Mouse (Mus musculus) spleen, adult 2 months (tissue): ENCODE measurements around the gene Gm21964. TPM values are rescaled to one million over a fixed set of nuclear protein-coding genes. Genes with fewer than 3 reads are reported as not detected.

ENCODE experiments used
- DNase-seq, 2 experiments: peaks; one replicate each; pipeline versions ENCODE4 v3.0.0 to v3.0.0-alpha.2; 2012 to 2021; ENCODE audit warnings: low spot score in 2 of 2, low read depth in 1 of 2
- H3K27ac ChIP-seq: fragments of 200-500 bp; 2 replicates; pipeline ENCODE4 v1.5.1; 2012; ENCODE audit warnings: low read length, inconsistent platforms; ENCODE audit not compliant: insufficient read depth
- H3K27me3 ChIP-seq: fragments of 200-500 bp; 2 replicates; pipeline ENCODE4 v1.6.1; 2012; ENCODE audit warnings: mild to moderate bottlenecking, moderate library complexity, low read length, inconsistent platforms; ENCODE audit not compliant: control insufficient read depth, insufficient read depth
- H3K36me3 ChIP-seq: fragments of 200-500 bp; 2 replicates; pipeline ENCODE4 v1.6.1; 2012; ENCODE audit warnings: mild to moderate bottlenecking, low read length, inconsistent platforms; ENCODE audit not compliant: control insufficient read depth, insufficient read depth
- H3K4me1 ChIP-seq: fragments of 200-500 bp; 2 replicates; pipeline ENCODE4 v1.6.1; 2011; ENCODE audit warnings: inconsistent platforms; ENCODE audit not compliant: control insufficient read depth, insufficient read depth, insufficient read length
- H3K4me3 ChIP-seq: fragments of 200-500 bp; 2 replicates; pipeline ENCODE4 v1.5.1; 2011; ENCODE audit warnings: mild to moderate bottlenecking, inconsistent platforms; ENCODE audit not compliant: insufficient read depth, insufficient read length; ENCODE audit errors: extremely low read depth
- CTCF ChIP-seq: fragments of 200-500 bp; IDR thresholded peaks from 2 replicates; pipeline ENCODE4 v1.5.1; 2011; ENCODE audit warnings: mild to moderate bottlenecking, inconsistent platforms; ENCODE audit not compliant: insufficient read depth, insufficient read length, insufficient replicate concordance; ENCODE audit errors: extremely low read depth
- POLR2A ChIP-seq: fragments of 200-500 bp; IDR thresholded peaks from 2 replicates; pipeline ENCODE4 v1.6.1; 2011; ENCODE audit warnings: low read depth, low read length, inconsistent platforms
- WGBS: fragments of 180-500 bp; shearing (Covaris S2); methylation state at CpG from one replicate; pipeline ENCODE4 v1.1.7; 2018; 5-methylcytosine and 5-hydroxymethylcytosine counted together
- polyA plus RNA-seq: library from polyadenylated mRNA; depleted of rRNA; stranded (reverse); fragments of >200 nt; gene quantifications from 2 replicates; pipeline ENCODE4 v1.2.3, GENCODE M21; 2012; rRNA removed

Gm21964 gene
- polyA plus RNA-seq, 1 experiment = not detected

DNA sequence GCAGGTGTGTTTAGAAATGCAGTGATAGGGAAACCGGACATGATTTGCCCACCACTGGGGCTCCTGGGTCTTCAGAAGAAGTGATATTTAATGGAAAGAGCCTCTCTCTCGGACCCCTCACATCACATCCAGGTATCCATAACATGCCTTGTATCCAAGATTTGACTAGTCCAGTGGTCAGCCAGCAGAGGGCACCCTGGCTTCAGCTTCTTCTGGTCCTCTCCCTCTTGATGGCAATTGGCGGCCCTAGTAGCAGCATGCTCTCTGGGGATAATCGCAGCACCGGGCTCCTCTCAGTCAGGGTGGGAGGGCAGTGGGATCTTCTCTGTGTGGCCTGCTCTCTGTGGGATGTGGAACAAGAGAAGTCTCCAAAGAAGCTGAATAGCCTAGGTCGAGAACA, 18.7 kb downstream of the Gm21964 start:
- Histone ChIP-seq H3K4me3 (no peak overlapping the region), H3K4me1 (no peaks in the 10 kb centered on the region), H3K27me3 (no peaks in the 10 kb centered on the region), H3K36me3 (no peaks in the 10 kb centered on the region), H3K27ac (no peak overlapping the region)
- TF ChIP-seq CTCF (no peak), POLR2A (no peak)
- DNase-seq = no peak
- WGBS = 49% methylated on average over 6 of the region's 6 CpGs

DNA sequence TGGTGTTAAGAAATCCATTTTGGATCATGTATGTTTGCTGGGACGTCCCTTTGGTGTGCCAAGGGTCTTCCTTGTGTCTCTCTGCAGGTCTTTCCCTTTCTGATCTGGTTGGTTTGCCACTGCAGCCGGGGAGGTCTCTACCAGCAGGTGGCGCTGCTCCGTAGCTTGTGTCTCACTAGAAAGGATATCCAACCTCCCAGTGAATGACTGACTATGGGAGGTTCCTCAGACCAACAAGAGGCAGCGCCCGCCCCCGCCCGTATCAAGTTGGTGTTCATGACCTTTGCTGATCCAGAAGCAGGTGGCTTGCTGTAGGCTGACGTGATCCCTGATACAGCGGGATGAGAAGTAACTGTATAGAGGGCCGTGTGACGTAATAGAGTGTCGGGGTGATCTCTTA, 29.5 kb downstream of the Gm21964 start:
- H3K4me3 ChIP-seq = no peak overlapping the region
- peak; percentile 61; the same call in 1 of the 2 replicates for TF ChIP-seq CTCF
- TF ChIP-seq POLR2A = no peak
- peak in 1 of 2 experiments; percentile 27 for DNase-seq
- H3K27ac ChIP-seq = no peak overlapping the region
- 23% methylated on average over 13 of the region's 13 CpGs for WGBS
- no peaks in the 10 kb centered on the region for H3K27me3 ChIP-seq
- H3K36me3 ChIP-seq = no peaks in the 10 kb centered on the region
- no peaks in the 10 kb centered on the region for H3K4me1 ChIP-seq

DNA sequence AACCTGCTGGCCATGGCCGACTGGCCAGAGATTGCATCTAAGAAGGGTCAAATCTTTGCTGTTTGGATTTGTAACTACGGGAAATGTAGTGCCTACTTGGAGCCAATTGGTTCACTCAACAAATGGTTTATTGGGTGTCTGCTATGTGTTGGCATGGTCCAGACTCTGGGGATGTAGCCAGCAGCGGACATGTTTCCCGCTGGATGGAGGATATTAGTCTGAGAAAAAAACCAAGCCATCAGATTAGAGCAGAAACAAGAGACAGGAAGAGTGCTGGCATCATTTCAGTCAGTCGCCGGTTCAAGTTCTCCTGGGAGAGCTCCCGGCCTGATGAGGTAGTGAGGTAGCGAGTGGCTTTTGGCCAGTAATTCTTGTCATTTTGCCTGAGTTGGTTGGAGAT, 33.2 kb downstream of the Gm21964 start:
- H3K36me3 ChIP-seq = no peaks in the 10 kb centered on the region
- WGBS = 92% methylated on average over 8 of the region's 8 CpGs
- H3K27ac ChIP-seq = no peak overlapping the region
- no peak for DNase-seq
- H3K27me3 ChIP-seq = no peaks in the 10 kb centered on the region
- no peak overlapping the region for H3K4me3 ChIP-seq
- no peaks in the 10 kb centered on the region for H3K4me1 ChIP-seq
- TF ChIP-seq CTCF (no peak), POLR2A (no peak)

DNA sequence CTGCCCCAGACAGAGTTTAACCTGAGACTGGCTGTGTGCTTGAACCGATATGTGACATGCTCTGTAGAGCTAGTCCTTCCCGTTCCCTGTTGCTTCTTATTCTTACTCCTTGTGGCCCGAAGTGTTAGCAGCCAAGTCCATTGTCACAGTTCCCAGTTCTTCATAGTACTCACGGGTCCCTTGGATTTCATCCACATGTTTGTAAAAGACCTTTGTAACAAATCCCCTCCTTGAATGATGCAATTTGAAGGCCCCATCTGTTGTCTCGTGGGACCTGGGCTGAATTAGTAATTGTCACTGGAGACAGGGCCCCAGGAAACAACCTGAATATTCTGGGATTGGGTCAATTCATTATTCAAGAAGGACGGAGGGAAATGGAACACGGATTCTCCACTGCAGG, 34.5 kb downstream of the Gm21964 start:
- no peak for DNase-seq
- H3K4me3 ChIP-seq = no peak overlapping the region
- no peaks in the 10 kb centered on the region for H3K4me1 ChIP-seq
- H3K27ac ChIP-seq = no peak overlapping the region
- TF ChIP-seq CTCF (no peak), POLR2A (no peak)
- 85% methylated on average over 7 of the region's 7 CpGs for WGBS
- H3K36me3 ChIP-seq = no peaks in the 10 kb centered on the region
- no peaks in the 10 kb centered on the region for H3K27me3 ChIP-seq

DNA sequence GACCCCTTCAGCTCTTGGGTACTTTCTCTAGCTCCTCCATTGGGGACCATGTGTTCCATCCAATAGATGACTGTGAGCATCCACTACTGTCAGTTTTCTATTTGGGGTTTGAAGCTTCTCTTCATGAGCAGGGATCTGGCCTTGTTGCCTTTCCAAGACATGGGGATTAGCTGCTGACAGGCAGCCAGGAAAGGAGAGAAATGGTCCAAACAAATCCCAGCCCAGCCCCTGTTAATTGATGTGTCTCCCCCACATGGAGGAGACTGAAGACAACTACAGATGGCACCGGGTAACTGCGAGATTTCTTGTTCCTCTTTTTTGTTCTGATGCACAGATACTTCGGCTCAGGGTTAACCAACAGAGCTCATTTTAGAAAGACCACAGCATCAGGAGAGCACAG, 39.1 kb downstream of the Gm21964 start:
- no peak for DNase-seq
- WGBS = 16% methylated on average over 3 of the region's 3 CpGs
- no peak for TF ChIP-seq CTCF
- TF ChIP-seq POLR2A = no peak
- Histone ChIP-seq H3K27me3 (no peaks in the 10 kb centered on the region), H3K27ac (no peak overlapping the region), H3K36me3 (no peaks in the 10 kb centered on the region), H3K4me3 (no peak overlapping the region), H3K4me1 (no peaks in the 10 kb centered on the region)

DNA sequence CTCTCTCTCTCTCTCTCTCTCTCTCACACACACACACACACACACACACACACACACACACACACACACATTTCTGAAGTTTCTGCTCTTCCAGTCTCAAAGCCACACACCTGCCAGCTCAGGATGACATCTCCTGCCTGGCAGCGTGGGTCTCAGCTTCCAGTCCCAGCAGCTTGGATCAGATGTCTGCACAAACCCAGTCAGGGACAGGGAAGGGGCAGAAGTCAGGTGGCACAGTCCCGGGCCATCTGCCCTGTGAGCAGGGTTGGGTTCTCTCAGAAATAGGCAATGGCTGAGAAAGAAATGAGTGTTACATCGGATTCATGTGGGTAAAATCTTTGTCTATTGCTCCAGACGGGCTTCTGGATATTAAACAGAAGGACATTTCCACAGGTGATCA, 39.8 kb downstream of the Gm21964 start:
- H3K27me3 ChIP-seq = no peaks in the 10 kb centered on the region
- 73% methylated on average over 4 of the region's 4 CpGs for whole genome bisulfite sequencing
- H3K36me3 ChIP-seq = no peaks in the 10 kb centered on the region
- no peak overlapping the region for H3K27ac ChIP-seq
- no peak for DNase-seq
- TF ChIP-seq POLR2A = no peak
- no peak for TF ChIP-seq CTCF
- H3K4me1 ChIP-seq = no peaks in the 10 kb centered on the region
- no peak overlapping the region for H3K4me3 ChIP-seq

DNA sequence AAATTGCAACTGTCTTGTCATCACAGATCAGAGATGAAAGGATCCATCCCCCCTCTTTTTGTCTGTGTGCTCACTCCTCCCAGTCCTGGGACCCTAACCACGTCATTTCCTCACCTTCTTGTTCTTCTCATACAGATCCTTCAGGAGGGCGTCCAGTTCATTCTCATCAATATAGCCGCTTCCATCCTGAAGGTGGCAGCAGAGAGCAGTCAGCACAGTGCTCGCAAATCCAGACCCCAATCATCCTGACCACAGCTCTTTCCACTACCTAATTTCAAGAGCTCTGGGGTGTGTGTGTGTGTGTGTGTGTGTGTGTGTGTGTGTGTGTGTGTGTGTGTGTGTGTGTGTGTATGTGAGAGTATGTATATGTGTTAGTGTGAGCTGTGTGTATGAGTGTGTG, 44.5 kb downstream of the Gm21964 start:
- 1% methylated on average over 4 of the region's 4 CpGs for WGBS

DNA sequence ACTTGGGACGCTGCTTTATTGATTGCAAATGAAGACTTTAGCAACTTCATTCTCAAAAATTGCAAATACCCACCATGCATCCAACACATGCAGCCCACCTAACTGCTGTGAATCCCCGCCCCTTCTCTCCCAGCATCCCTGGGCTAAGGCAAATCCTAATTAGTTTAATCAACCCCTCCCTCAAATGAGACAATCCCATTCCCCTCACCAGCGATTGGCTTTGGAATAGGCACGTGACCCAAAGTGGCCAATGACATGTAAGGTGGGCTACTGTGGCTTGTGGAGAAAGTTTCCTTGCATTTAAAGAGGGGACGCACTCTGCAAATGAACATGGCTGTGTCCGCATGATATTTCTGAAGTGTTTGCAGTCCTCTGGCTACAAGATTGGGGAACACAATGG, 51.9 kb downstream of the Gm21964 start:
- 68% methylated on average over 6 of the region's 6 CpGs for WGBS

More for the DNA sequence above, 44.5 kb downstream of the Gm21964 start:
- Histone ChIP-seq H3K36me3 (no peaks in the 10 kb centered on the region), H3K4me1 (no peaks in the 10 kb centered on the region), H3K27me3 (no peaks in the 10 kb centered on the region), H3K4me3 (no peak overlapping the region), H3K27ac (no peak overlapping the region)
- peak; percentile 3 to 11 for DNase-seq
- TF ChIP-seq CTCF (peak; percentile 77; the same call in 1 of the 2 replicates), POLR2A (no peak)

More for the DNA sequence above, 51.9 kb downstream of the Gm21964 start:
- H3K27ac ChIP-seq = no peak overlapping the region
- DNase-seq = no peak
- no peaks in the 10 kb centered on the region for H3K36me3 ChIP-seq
- H3K4me3 ChIP-seq = no peak overlapping the region
- TF ChIP-seq CTCF (no peak), POLR2A (no peak)
- H3K4me1 ChIP-seq = no peaks in the 10 kb centered on the region
- no peaks in the 10 kb centered on the region for H3K27me3 ChIP-seq

Other genes starting within 250 kb of the Gm21964 start
- 4.1 and 4.7 TPM in 2 replicates for gene Phlpp2, start 232.7 kb upstream of the Gm21964 start, polyA plus RNA-seq
- gene Marveld3, start 139.0 kb upstream of the Gm21964 start, polyA plus RNA-seq = 0.11 and 0.21 TPM in 2 replicates
- 0.14 TPM in 1 of 2 replicates, not detected in the other for gene Tat, start 110.8 kb upstream of the Gm21964 start, polyA plus RNA-seq
- gene Chst4, start 61.5 kb upstream of the Gm21964 start, polyA plus RNA-seq = 0.18 and 0.46 TPM in 2 replicates
- 0.05 and 0.13 TPM in 2 replicates for gene Zfp612, start 21.5 kb upstream of the Gm21964 start, polyA plus RNA-seq
- not detected in 2 replicates for gene Gm17720, start 1.5 kb downstream of the Gm21964 start, polyA plus RNA-seq
- gene Calb2, start 67.0 kb downstream of the Gm21964 start, polyA plus RNA-seq = not detected in 2 replicates
- 2.9 and 3.2 TPM in 2 replicates for gene Cmtr2, start 114.5 kb downstream of the Gm21964 start, polyA plus RNA-seq
- gene Hydin, start 165.8 kb downstream of the Gm21964 start, polyA plus RNA-seq = under 0.01 and 0.01 TPM in 2 replicates